Mouse (Mus musculus) adrenal gland, postnatal 4 days (tissue): ENCODE data around the gene She. TPM values are rescaled to one million over a fixed set of nuclear protein-coding genes. Genes with fewer than 3 reads are reported as not detected.

Experiments used
- DNase-seq, 2 experiments: peaks; one replicate each; pipeline ENCODE4 v3.0.0; 2021 to 2022; ENCODE audit warnings: low spot score in 2 of 2, mixed read lengths in 2 of 2
- total RNA-seq, 2 experiments: library from RNA; stranded (reverse); gene quantifications; 2 replicates each; pipeline ENCODE4 v1.2.3; 2021

The She gene
- total RNA-seq, 2 experiments from 2014 or later, result 16.2 to 16.9 TPM

GRCm38 (mm10) chr3:89880036-89880851 is 49.1 kb downstream of the She start:
- DNase-seq, result no peak

DNA sequence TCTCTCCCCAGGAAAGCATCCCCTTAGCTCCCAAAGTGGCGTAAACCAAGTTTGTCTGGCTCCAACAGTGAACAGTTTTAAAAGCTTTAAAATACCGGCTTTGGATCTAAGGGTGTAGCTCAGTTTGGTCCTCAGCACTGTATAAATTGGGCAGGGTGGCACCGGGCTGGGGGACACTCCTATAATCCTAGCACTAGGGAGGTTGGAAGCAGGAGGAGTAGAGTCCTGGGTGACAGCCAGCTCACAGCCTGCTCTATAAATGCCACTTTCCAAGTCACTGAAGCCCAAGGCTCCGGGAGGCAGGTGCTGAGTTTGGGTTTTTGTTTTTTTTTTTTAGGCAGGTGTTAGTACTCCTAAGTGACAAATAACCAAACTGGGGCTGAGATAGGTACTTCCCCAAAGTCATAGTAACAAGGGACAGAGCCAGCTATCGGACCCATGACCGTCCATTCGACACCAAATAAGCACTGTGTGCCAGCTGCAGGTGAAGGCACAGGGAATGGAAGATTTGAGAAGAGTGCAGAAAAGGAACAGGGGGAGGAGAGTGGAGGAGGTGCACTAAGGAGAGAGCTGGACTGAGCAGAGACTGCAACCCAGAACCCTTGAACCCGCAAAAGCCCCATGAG is 51.5 kb downstream of the She start:
- no peak for DNase-seq

GRCm38 (mm10) chr3:89883582-89884041 is 52.4 kb downstream of the She start:
- DNase-seq, result no peak

GRCm38 (mm10) chr3:89885766-89886165 is 54.6 kb downstream of the She start:
- no peak for DNase-seq

DNA sequence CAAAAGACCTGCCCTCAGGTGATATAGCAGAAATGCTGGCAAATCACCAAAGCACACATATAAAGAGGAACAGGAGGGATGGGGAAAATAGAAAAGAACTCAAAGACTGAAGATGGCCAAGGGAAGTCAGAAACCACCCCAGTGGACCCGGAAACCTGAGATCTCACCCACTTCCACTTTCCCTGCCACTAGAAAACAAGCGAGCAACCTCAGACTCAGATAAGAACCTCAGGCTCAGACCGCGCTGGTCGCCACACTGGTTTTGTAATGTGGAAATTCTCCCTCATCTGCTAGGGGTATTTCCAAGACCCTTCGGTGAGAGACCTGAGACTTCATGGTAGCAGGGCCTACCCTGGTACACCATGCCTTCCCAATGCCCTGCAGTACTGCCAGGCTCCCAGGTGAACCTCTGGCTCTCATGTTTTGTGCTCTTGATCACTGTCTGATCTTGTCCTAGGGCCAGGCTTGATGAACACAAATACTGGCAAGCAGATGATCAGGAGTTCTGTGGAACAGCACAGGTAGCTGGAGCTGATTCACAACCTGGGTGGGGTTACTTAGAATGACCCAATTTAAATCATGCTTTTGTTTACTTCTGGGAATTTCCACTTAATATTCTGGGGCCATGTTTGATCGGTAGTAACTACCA is 56.5 kb downstream of the She start:
- no peak for DNase-seq

DNA sequence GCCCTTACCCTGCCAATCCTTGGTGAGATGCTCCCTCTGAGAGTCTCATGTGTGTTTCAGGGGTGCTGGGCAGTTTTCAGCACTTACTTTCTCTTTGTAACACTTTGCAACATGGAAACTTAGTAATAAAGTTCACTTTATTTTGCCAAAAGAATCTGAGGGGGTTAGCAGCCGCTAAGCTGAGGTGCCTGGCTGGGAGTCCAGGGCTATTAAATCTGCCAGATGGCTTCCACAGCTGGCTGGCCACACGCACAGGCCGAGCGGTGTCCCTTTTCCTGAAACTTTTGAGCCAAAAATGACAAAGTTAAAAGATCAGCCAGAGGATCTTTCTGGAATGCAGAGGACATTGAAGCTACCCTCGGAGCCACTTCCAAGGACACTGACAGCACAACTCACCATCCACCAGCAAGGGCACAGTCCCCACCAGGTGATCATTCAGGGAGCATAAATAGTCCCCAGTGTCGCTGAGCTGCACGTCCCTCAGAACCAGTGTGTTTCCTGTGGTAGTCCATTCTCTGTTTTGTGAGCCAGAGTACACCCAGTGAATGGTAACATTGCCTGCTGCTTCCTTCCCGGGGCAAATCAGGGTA is 58.8 kb downstream of the She start:
- DNase-seq, result no peak

DNA sequence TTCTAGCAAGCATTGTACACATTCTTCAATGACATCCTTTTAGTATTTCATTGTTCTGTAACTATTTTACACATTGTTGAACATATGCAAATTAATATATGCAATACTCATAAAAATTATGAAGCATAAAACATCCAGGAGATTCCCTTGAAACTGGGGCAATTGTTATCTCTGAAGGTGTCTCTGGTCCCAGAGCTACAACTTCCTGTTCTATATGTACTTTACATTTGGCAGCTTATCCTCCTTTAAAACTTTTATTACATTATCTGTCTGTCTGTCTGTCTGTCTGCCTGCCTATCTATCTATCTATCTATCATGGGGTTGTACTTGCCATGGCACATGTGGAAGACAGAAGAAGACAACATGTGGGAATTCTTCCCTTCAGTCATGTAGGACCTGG is 60.5 kb downstream of the She start:
- no peak for DNase-seq

DNA sequence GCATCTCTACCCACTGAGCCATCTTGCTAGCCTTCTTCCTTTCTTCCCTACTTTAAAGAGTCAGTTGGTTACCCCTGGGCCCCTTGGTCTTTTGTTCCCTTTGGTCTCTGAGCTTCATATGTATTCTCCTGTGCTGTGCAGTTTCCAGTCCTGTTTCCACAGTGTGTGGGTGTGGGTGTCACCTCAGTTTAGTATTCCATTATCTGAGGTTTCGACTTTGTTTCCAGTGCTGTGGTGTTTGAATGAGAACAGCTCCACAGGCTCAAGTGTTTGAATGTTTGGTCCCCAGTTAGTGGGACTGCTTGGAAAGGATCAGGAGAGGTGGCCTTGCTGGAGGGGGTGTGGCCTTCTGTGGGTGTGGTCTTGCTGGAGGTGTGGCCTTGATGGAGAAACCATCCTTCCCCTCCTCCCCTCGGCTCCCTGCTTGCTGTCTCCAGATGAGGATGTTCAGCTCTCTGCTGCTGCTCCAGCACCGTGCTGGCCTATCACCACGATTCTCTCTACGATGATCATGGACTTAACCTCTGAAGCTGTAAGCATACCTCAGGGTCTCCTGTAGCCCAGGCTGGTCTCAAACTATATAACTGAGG is 61.4 kb downstream of the She start:
- no peak for DNase-seq

- DNase-seq, result no peak
Measured at GRCm38 (mm10) chr3:89896571-89896970, 65.4 kb downstream of the She start.

DNA sequence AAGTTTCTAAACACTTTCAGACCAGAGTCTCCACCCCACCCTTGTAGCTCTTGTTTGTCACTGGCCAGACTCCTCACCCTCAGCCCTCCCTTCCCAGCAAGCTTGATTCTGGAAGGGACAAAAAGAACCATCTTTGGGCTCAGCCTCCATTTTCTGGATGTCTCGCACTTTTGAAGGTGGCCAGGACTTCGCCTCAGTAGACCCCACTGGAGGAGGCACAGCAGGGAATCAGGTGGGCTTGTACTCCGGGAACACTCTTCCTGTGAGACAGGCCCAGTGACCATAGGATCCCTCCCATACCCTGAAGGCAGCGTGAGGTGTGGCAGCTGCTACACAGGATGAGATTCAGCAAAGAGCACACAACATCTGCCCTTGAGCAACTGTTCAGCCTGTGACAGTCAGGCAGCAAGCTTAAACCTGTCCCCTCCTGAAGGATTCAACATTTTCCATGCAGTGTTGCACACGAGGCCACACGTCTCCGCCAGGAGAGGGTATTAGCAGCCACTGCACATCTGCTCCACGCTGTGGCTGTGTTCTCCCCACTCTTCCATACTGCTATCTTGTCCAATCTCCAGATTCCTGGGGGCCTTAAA is 66.1 kb downstream of the She start:
- no peak for DNase-seq

DNA sequence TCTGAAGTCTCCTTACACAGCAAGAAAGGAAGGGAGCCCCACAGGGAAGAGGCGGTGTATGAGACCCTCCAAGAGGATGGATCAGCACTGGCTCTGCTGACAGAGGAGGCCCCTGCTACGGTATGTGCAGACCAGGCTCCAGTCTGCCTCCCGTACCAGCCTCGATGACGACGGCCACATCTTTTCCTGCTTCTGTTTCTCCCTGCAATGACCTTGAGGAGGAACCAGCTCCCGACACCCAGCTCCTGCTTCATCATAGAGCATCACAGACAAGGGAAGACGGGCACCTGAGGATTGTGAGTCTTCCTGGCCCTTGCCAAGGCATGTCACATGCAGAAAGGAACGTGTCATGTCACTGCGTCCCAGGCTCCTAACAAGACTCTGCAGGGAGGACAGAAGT is 66.8 kb downstream of the She start:
- DNase-seq, result no peak

DNA sequence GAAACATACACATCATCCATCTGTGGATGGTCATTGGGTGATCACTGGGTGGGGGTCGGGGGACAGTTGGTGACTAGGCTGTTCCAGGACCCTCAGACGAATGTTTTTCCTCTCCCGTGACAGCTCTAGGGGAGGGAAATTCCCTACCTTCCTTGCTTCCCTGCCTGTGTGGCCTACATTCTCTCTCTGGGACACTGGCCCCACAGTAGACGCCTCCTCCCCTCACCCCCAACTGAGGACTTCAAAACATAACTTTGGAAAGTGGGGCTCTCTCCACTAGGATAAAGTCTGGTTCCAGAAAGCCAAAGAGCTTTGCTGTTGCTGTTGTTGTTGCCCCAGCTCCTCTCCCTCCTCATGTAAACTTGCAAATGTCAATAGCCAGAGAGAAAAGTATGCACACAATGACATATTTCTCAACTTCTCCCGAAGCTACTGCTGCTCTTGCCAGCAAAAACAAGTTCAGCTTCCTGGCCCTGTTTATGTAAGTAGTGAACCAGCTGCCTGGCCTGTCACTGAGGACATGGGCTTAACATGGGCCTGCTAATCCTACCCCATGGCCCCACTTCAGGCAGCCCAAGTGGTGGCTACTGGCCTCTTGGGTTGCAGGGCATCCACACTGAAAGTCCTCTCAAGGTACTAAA is 67.8 kb downstream of the She start:
- DNase-seq, result no peak

- no peak for DNase-seq
Measured at GRCm38 (mm10) chr3:89899511-89899908, 68.3 kb downstream of the She start.

- DNase-seq, result no peak
Measured at GRCm38 (mm10) chr3:89907846-89908245, 76.7 kb downstream of the She start.

Other genes with a start within 250 kb of the She start
- gene Adar, start 116.3 kb upstream of the She start, total RNA-seq, result 10 to 100 TPM; 38.7 to 40.6 TPM
- 1 to 10 TPM; 5.8 to 6.1 TPM for gene Chrnb2, start 66.7 kb upstream of the She start, total RNA-seq
- gene Ube2q1, start 57.8 kb upstream of the She start, total RNA-seq, result 10 to 100 TPM; 68.0 to 72.1 TPM
- gene Il6ra, start 81.8 kb downstream of the She start, total RNA-seq, result 1 to 10 TPM; 3.7 to 6.4 TPM
- gene Atp8b2, start 132.1 kb downstream of the She start, total RNA-seq, result 10 to 100 TPM; 79.0 to 80.9 TPM
- 100 to 1,000 TPM in 1 of 2 experiments, 10 to 100 TPM in 1; 91.3 to 102 TPM for gene Hax1, start 167.4 kb downstream of the She start, total RNA-seq
- gene 4933434E20Rik, start 220.3 kb downstream of the She start, total RNA-seq, result 10 to 100 TPM; 81.3 to 83.7 TPM
- gene Ubap2l, start 221.3 kb downstream of the She start, total RNA-seq, result 100 to 1,000 TPM; 217 to 233 TPM
- 100 to 1,000 TPM; 234 to 246 TPM for gene Tpm3, start 241.3 kb downstream of the She start, total RNA-seq